Mouse (Mus musculus): Measurements from ENCODE around the gene Nemf. TPM values are rescaled to one million over a fixed set of nuclear protein-coding genes. Genes with fewer than 3 reads are reported as not detected.
"Not testable (repeated sequence)": the region's sequence is repeated elsewhere in the genome, so short reads cannot be mapped to it uniquely, and the experiment has no call there.

The Nemf gene
- polyA plus RNA-seq, 1 experiment, result 0.71 TPM

DNA sequence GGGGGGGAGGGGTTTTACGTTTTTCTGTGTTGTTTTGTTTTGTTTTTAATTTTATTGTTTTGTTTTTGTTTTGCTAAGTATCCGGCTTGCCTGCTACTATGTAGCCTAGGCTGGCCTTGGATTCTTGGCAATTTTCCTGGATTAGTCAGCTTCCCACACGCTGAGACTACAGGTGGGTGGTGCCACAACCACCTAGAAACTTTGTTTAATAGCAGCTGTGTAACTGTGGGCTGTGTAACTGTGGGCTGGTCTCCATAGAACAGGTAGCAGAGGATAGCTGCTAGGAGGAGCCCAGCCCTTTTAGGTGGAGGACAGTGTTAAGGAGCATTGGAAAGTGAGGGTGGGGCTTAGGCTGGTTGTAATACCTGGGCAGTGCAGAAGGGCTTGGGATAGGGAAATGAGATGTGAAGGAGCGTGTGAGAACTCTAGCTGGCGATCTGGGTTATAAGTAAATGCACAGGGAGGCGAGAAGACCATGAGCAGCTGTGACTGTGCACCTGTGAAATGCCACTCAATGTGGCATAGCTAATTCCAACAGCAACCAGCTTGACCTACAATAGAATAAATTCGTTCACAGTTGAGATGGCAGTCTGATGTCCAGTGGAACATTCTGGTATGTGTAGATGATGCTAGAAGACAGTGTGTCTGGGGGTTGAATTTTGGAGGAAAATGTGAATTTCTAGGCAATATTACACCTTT lies 33.2 kb upstream of the Nemf start:
- no peaks in the 10 kb centered on the region for H3K27me3 ChIP-seq (ENCODE audit: control insufficient read depth, insufficient read depth, low read length)
- TF ChIP-seq CTCF (IDR thresholded peaks at IDR 0.05; ENCODE audit: extremely low read depth, insufficient read length, insufficient replicate concordance, low read depth, low read length) (no peak), POLR2A (IDR thresholded peaks at IDR 0.05; ENCODE audit: low read depth, low read length) (no peak)
- WGBS, result 54% methylated on average over 7 of the region's 7 CpGs

GRCm38 (mm10) chr12:69389273-69389938 lies 32.4 kb upstream of the Nemf start:
- Histone ChIP-seq H3K36me3 (ENCODE audit: control insufficient read depth, insufficient read depth, low read length) (no peaks in the 10 kb centered on the region), H3K4me1 (ENCODE audit: control insufficient read depth, insufficient read depth, insufficient read length, low read length) (peaks cover 2% of the 10 kb centered on the region; the same call in 1 of the 2 replicates), H3K27ac (ENCODE audit: insufficient read depth, low read depth, low read length) (no peak overlapping the region), H3K27me3 (ENCODE audit: control insufficient read depth, insufficient read depth, low read length) (no peaks in the 10 kb centered on the region), H3K4me3 (ENCODE audit: low read depth, low read length) (no peak overlapping the region)
- WGBS, result 65% methylated on average over 7 of the region's 7 CpGs
- no peak for TF ChIP-seq POLR2A (IDR thresholded peaks at IDR 0.05; ENCODE audit: low read depth, low read length)
- TF ChIP-seq CTCF (IDR thresholded peaks at IDR 0.05; ENCODE audit: extremely low read depth, insufficient read length, insufficient replicate concordance, low read depth, low read length), result no peak

More for the DNA sequence above, 33.2 kb upstream of the Nemf start:
- Histone ChIP-seq H3K27ac (ENCODE audit: insufficient read depth, low read depth, low read length) (no peak overlapping the region), H3K4me1 (ENCODE audit: control insufficient read depth, insufficient read depth, insufficient read length, low read length) (peaks cover 7% of the 10 kb centered on the region; the same call in 1 of the 2 replicates), H3K36me3 (ENCODE audit: control insufficient read depth, insufficient read depth, low read length) (no peaks in the 10 kb centered on the region), H3K4me3 (ENCODE audit: low read depth, low read length) (no peak overlapping the region)

- H3K4me3 ChIP-seq (ENCODE audit: low read depth, low read length), result no peak overlapping the region
- no peak for TF ChIP-seq POLR2A (IDR thresholded peaks at IDR 0.05; ENCODE audit: low read depth, low read length)
- no peak for TF ChIP-seq CTCF (IDR thresholded peaks at IDR 0.05; ENCODE audit: extremely low read depth, insufficient read length, insufficient replicate concordance, low read depth, low read length)
- H3K36me3 ChIP-seq (ENCODE audit: control insufficient read depth, insufficient read depth, low read length), result no peaks in the 10 kb centered on the region
- WGBS, result 95% methylated on average over 10 of the region's 10 CpGs
- no peaks in the 10 kb centered on the region for H3K27me3 ChIP-seq (ENCODE audit: control insufficient read depth, insufficient read depth, low read length)
- no peak overlapping the region for H3K27ac ChIP-seq (ENCODE audit: insufficient read depth, low read depth, low read length)
- 0 out of 2 replicates have a peak, but pooled peaks cover 2% of the 10 kb centered on the region for H3K4me1 ChIP-seq (ENCODE audit: control insufficient read depth, insufficient read depth, insufficient read length, low read length)
These were observed 31.4 kb upstream of the Nemf start for GRCm38 (mm10) chr12:69388321-69388869.

GRCm38 (mm10) chr12:69386281-69386732 lies 29.3 kb upstream of the Nemf start:
- H3K36me3 ChIP-seq (ENCODE audit: control insufficient read depth, insufficient read depth, low read length); H3K4me3 ChIP-seq (ENCODE audit: low read depth, low read length); H3K27ac ChIP-seq (ENCODE audit: insufficient read depth, low read depth, low read length); H3K27me3 ChIP-seq (ENCODE audit: control insufficient read depth, insufficient read depth, low read length); H3K4me1 ChIP-seq (ENCODE audit: control insufficient read depth, insufficient read depth, insufficient read length, low read length): not testable (repeated sequence)
- WGBS, result 78% methylated on average over 12 of the region's 12 CpGs

DNA sequence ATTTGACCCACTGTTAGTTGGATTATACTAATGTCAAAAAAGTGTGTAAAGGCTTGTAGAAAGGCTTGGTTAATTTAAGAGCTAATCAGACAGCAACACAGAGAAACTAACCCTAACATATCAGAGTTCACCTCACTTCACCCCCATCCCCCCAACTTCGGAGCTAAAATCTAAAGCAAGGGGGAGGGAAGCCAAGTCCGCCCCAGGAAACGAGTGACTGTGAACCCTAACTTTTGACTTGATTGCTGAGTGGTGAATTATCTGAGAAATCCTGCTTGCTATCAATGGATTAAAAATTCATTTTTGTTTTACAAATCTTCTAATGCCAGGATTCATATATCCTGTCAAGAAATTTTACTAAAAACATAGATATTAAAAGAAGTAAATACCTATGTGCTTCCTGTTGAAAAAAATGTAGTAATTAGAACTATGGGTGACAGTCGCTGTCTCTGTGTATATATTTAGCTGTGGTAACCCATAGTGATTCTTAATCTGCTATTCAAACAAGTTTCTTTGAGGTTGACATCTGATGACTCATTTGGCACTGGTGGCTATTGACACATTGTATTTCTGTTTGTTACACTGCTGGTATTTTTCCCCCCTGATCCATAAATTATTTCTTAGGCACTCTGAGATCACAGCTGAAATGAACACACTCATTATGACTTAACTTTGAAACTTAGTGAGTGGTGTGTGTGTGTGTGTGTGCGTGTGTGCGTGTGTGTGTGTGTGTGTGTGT lies 28.7 kb upstream of the Nemf start:
- 0 out of 2 replicates have a peak, but pooled peaks cover 2% of the 10 kb centered on the region for H3K4me1 ChIP-seq (ENCODE audit: control insufficient read depth, insufficient read depth, insufficient read length, low read length)
- H3K36me3 ChIP-seq (ENCODE audit: control insufficient read depth, insufficient read depth, low read length), result no peaks in the 10 kb centered on the region
- 74% methylated on average over 6 of the region's 6 CpGs for WGBS
- no peak overlapping the region for H3K4me3 ChIP-seq (ENCODE audit: low read depth, low read length)
- no peak for TF ChIP-seq POLR2A (IDR thresholded peaks at IDR 0.05; ENCODE audit: low read depth, low read length)
- no peak for TF ChIP-seq CTCF (IDR thresholded peaks at IDR 0.05; ENCODE audit: extremely low read depth, insufficient read length, insufficient replicate concordance, low read depth, low read length)
- H3K27me3 ChIP-seq (ENCODE audit: control insufficient read depth, insufficient read depth, low read length), result no peaks in the 10 kb centered on the region
- H3K27ac ChIP-seq (ENCODE audit: insufficient read depth, low read depth, low read length), result no peak overlapping the region

DNA sequence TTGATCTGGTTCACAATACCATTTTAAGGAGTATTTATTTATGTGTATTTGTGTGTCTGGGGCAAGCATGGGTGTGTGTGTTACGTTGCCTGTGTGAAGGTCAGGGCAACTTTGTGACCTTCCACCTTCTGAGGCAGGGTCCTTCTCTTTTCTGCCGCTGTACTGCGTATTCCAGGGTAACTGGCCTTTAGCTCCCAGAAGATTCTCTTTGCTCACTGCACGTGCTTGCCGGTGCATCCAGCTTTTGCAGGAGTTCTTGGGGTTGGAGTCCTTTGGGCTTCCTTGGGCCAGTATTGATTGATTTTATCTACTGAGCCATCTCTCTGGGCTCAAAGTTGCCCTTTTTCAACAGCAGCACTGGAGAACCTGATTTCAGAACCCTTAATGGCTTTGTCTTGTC lies 27.6 kb upstream of the Nemf start:
- H3K4me1 ChIP-seq (ENCODE audit: control insufficient read depth, insufficient read depth, insufficient read length, low read length), result 0 out of 2 replicates have a peak, but pooled peaks cover 2% of the 10 kb centered on the region

More for the DNA sequence above, 27.6 kb upstream of the Nemf start:
- Histone ChIP-seq H3K4me3 (ENCODE audit: low read depth, low read length) (no peak overlapping the region), H3K27me3 (ENCODE audit: control insufficient read depth, insufficient read depth, low read length) (no peaks in the 10 kb centered on the region), H3K36me3 (ENCODE audit: control insufficient read depth, insufficient read depth, low read length) (peaks cover 4% of the 10 kb centered on the region; the same call in 1 of the 2 replicates), H3K27ac (ENCODE audit: insufficient read depth, low read depth, low read length) (no peak overlapping the region)
- no peak for TF ChIP-seq CTCF (IDR thresholded peaks at IDR 0.05; ENCODE audit: extremely low read depth, insufficient read length, insufficient replicate concordance, low read depth, low read length)
- TF ChIP-seq POLR2A (IDR thresholded peaks at IDR 0.05; ENCODE audit: low read depth, low read length), result no peak
- 93% methylated on average over 5 of the region's 5 CpGs for WGBS
